Comparison of ENCODE assay signal across 33 mouse cellular contexts in the genomic region with DNA sequence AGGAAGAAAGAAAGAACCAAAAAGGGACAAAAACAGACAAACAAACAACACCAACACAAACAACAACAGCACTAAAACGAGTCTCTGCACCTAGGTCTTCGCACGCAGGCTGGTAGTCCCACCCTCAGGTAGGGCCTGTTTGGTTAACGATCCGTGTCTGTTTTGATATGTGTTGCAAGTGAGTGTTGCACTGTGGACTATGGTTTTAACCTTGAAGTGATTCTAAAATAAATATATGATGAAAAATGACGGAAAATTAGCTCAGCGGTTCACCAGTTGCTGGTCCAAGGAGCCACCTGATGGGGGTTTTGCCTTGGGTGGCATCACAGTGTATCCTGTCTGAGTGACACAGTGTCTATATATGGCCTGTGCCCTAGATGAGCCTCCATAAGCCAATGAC. TPM values are rescaled to one million over a fixed set of nuclear protein-coding genes. Genes with fewer than 3 reads are reported as not detected.
DNase-seq lines count a peak whose midpoint lies in the region; ATAC-seq and TF ChIP-seq lines count a peak whose summit lies in the region.
"Had no signal": no experiment of that assay in that cellular context is flagged by ENCODE, and none has a peak within 500 bp of the region (broad histone marks: within the 10 kb centered on the region; RNA-seq: fewer than 3 reads in every experiment).

No protein-coding gene starts in this region.

- DNase-seq in embryonic facial prominence, embryonic 10.5 days (ENCODE audit: low spot score), result no peak
- DNase-seq in liver, result no peak
- DNase-seq in liver, postnatal 0 days, result peak; percentile 45
- DNase-seq in midbrain, postnatal 0 days (ENCODE audit: low spot score), result no peak
- no peak for DNase-seq in midbrain, embryonic 14.5 days
- DNase-seq: adrenal gland, adult 8-10 months; adrenal gland, postnatal 25 days; cerebellum, adult 11-12 months; cerebellum, adult 8-10 months; cerebellum, postnatal 10 days; cerebellum, postnatal 36 days; embryo, embryonic 11 days; gastrocnemius, postnatal 25 days; heart, adult 18-20 months; heart, postnatal 10 days; heart, postnatal 36 days had no signal

- TF ChIP-seq CTCF in liver, postnatal 0 days (IDR thresholded peaks at IDR 0.05; ENCODE audit: low read depth), result no peak
- no peak for TF ChIP-seq CTCF in midbrain, postnatal 0 days (IDR thresholded peaks at IDR 0.05)

- H3K4me2 ChIP-seq in embryonic facial prominence, embryonic 13.5 days, result peak overlapping the region; percentile 11; the same call in 1 of the 2 replicates
- H3K4me2 ChIP-seq in liver, embryonic 15.5 days, result peak overlapping the region; percentile 77
- peak overlapping the region; percentile 16 for H3K4me2 ChIP-seq in limb, embryonic 13.5 days (replicated peaks)
- H3K4me2 ChIP-seq in liver, postnatal 0 days (ENCODE audit: low read depth, low read length), result peak overlapping the region; percentile 81
- no peak overlapping the region for H3K4me2 ChIP-seq in midbrain, postnatal 0 days (ENCODE audit: low read depth, low read length, poor library complexity, severe bottlenecking)
- H3K4me2 ChIP-seq in midbrain, embryonic 14.5 days (ENCODE audit: low read length), result no peak overlapping the region
- H3K4me2 ChIP-seq: forebrain, embryonic 13.5 days; heart, embryonic 12.5 days; heart, embryonic 15.5 days; hindbrain, embryonic 13.5 days had no signal

- 87% methylated on average over 7 of the region's 7 CpGs for WGBS in embryonic facial prominence, embryonic 13.5 days
- 87% methylated on average over 7 of the region's 7 CpGs for WGBS in embryonic facial prominence, embryonic 10.5 days
- 65% methylated on average over 7 of the region's 7 CpGs for WGBS in liver, embryonic 15.5 days (ENCODE audit: insufficient replicate concordance)
- 70% methylated on average over 7 of the region's 7 CpGs for WGBS in limb, embryonic 13.5 days
- WGBS in liver, postnatal 0 days (ENCODE audit: insufficient replicate concordance), result 51% methylated on average over 7 of the region's 7 CpGs
- WGBS in midbrain, postnatal 0 days, result 90% methylated on average over 7 of the region's 7 CpGs
- 92% methylated on average over 7 of the region's 7 CpGs for WGBS in midbrain, embryonic 14.5 days

- H3K27me3 ChIP-seq in embryonic facial prominence, embryonic 13.5 days, result peaks cover 55% of the 10 kb centered on the region
- H3K27me3 ChIP-seq in embryonic facial prominence, embryonic 10.5 days (replicated peaks; ENCODE audit: low read depth, poor library complexity, severe bottlenecking), result peaks cover 69% of the 10 kb centered on the region
- H3K27me3 ChIP-seq in liver, embryonic 15.5 days, result peaks cover 50% of the 10 kb centered on the region
- H3K27me3 ChIP-seq in limb, embryonic 13.5 days, result peaks cover 51% of the 10 kb centered on the region
- H3K27me3 ChIP-seq in liver, postnatal 0 days (ENCODE audit: insufficient read depth, low read length), result peaks cover 28% of the 10 kb centered on the region
- peaks cover 42% of the 10 kb centered on the region for H3K27me3 ChIP-seq in midbrain, postnatal 0 days (ENCODE audit: insufficient read depth, low read length)
- peaks cover 41% of the 10 kb centered on the region for H3K27me3 ChIP-seq in midbrain, embryonic 14.5 days (ENCODE audit: control insufficient read depth, insufficient read depth, low read length)

- H3K27ac ChIP-seq in embryonic facial prominence, embryonic 13.5 days, result no peak overlapping the region
- H3K27ac ChIP-seq in embryonic facial prominence, embryonic 10.5 days (replicated peaks), result no peak overlapping the region
- no peak overlapping the region; the same call in 1 of the 2 replicates for H3K27ac ChIP-seq in liver, embryonic 15.5 days (replicated peaks)
- no peak overlapping the region for H3K27ac ChIP-seq in limb, embryonic 13.5 days
- H3K27ac ChIP-seq in liver, postnatal 0 days (ENCODE audit: low read depth), result peak overlapping the region; percentile 87
- no peak overlapping the region for H3K27ac ChIP-seq in midbrain, postnatal 0 days (ENCODE audit: low read depth, low read length)
- no peak overlapping the region for H3K27ac ChIP-seq in midbrain, embryonic 14.5 days (replicated peaks; ENCODE audit: low read depth, low read length)
- H3K27ac ChIP-seq: forebrain, embryonic 10.5 days; forebrain, embryonic 13.5 days; heart, embryonic 15.5 days; hindbrain, embryonic 10.5 days; hindbrain, embryonic 13.5 days had no signal

- H3K4me3 ChIP-seq in embryonic facial prominence, embryonic 13.5 days, result no peak overlapping the region; the same call in 1 of the 2 replicates
- H3K4me3 ChIP-seq in embryonic facial prominence, embryonic 10.5 days, result no peak overlapping the region
- H3K4me3 ChIP-seq in liver, embryonic 15.5 days (replicated peaks), result no peak overlapping the region
- H3K4me3 ChIP-seq in limb, embryonic 13.5 days, result peak overlapping the region; percentile 61
- no peak overlapping the region for H3K4me3 ChIP-seq in liver, postnatal 0 days (ENCODE audit: low read depth, low read length)
- H3K4me3 ChIP-seq in midbrain, postnatal 0 days (ENCODE audit: low read depth, low read length), result no peak overlapping the region
- H3K4me3 ChIP-seq in midbrain, embryonic 14.5 days (replicated peaks; ENCODE audit: low read depth, low read length), result no peak overlapping the region
- H3K4me3 ChIP-seq: forebrain, embryonic 10.5 days; forebrain, embryonic 13.5 days; heart, embryonic 12.5 days; heart, embryonic 15.5 days; hindbrain, embryonic 10.5 days; hindbrain, embryonic 13.5 days had no signal

- ATAC-seq in embryonic facial prominence, embryonic 13.5 days (ENCODE audit: insufficient number of reproducible peaks, insufficient read depth, low FRiP score, low TSS enrichment, low read depth), result no peak
- no peak for ATAC-seq in liver, embryonic 15.5 days (ENCODE audit: insufficient read depth)
- ATAC-seq in limb, embryonic 13.5 days (ENCODE audit: low FRiP score, low read depth), result no peak
- peak; percentile 79 for ATAC-seq in liver, postnatal 0 days
- no peak for ATAC-seq in midbrain, postnatal 0 days (ENCODE audit: low FRiP score)
- ATAC-seq in midbrain, embryonic 14.5 days (ENCODE audit: low FRiP score, low TSS enrichment), result no peak
- ATAC-seq: activated CD4-positive, CD25-positive, alpha-beta regulatory T cell, adult 4 months; forebrain, embryonic 13.5 days; forebrain, embryonic 16.5 days; hindbrain, embryonic 16.5 days had no signal

- no peaks in the 10 kb centered on the region for H3K9me3 ChIP-seq in embryonic facial prominence, embryonic 13.5 days
- H3K9me3 ChIP-seq in embryonic facial prominence, embryonic 10.5 days, result no peaks in the 10 kb centered on the region
- H3K9me3 ChIP-seq in liver, embryonic 15.5 days (replicated peaks), result no peaks in the 10 kb centered on the region
- H3K9me3 ChIP-seq in limb, embryonic 13.5 days, result no peaks in the 10 kb centered on the region
- H3K9me3 ChIP-seq in liver, postnatal 0 days (ENCODE audit: low read length), result no peaks in the 10 kb centered on the region
- H3K9me3 ChIP-seq in midbrain, postnatal 0 days (ENCODE audit: low read length), result no peaks in the 10 kb centered on the region
- no peaks in the 10 kb centered on the region for H3K9me3 ChIP-seq in midbrain, embryonic 14.5 days (ENCODE audit: control insufficient read depth, low read length)
- H3K9me3 ChIP-seq: forebrain, embryonic 10.5 days; forebrain, embryonic 13.5 days; heart, embryonic 12.5 days; heart, embryonic 15.5 days; hindbrain, embryonic 10.5 days; hindbrain, embryonic 13.5 days had no signal

- peak; percentile 69 for TF ChIP-seq EP300 in liver, postnatal 0 days (IDR thresholded peaks at IDR 0.05; ENCODE audit: low read depth)

- no peaks in the 10 kb centered on the region for H3K36me3 ChIP-seq in embryonic facial prominence, embryonic 13.5 days
- no peaks in the 10 kb centered on the region for H3K36me3 ChIP-seq in embryonic facial prominence, embryonic 10.5 days (replicated peaks)
- no peaks in the 10 kb centered on the region for H3K36me3 ChIP-seq in liver, embryonic 15.5 days (replicated peaks)
- H3K36me3 ChIP-seq in limb, embryonic 13.5 days, result no peaks in the 10 kb centered on the region
- 0 out of 2 replicates have a peak, but pooled peaks cover 3% of the 10 kb centered on the region for H3K36me3 ChIP-seq in liver, postnatal 0 days (replicated peaks; ENCODE audit: insufficient read depth, low read length)
- H3K36me3 ChIP-seq in midbrain, postnatal 0 days (ENCODE audit: insufficient read depth, low read length), result no peaks in the 10 kb centered on the region
- no peaks in the 10 kb centered on the region for H3K36me3 ChIP-seq in midbrain, embryonic 14.5 days (ENCODE audit: control insufficient read depth, insufficient read depth, low read length)
- H3K36me3 ChIP-seq: forebrain, embryonic 10.5 days; heart, embryonic 12.5 days; heart, embryonic 15.5 days; hindbrain, embryonic 10.5 days; hindbrain, embryonic 13.5 days had no signal

- no peak overlapping the region for H3K9ac ChIP-seq in embryonic facial prominence, embryonic 13.5 days
- H3K9ac ChIP-seq in liver, embryonic 15.5 days, result no peak overlapping the region
- 0 out of 2 replicates have a peak overlapping the region, but pooled peaks have one; percentile 13 for H3K9ac ChIP-seq in limb, embryonic 13.5 days
- peak overlapping the region; percentile 77; the same call in 1 of the 2 replicates for H3K9ac ChIP-seq in liver, postnatal 0 days (replicated peaks)
- no peak overlapping the region for H3K9ac ChIP-seq in midbrain, postnatal 0 days (replicated peaks; ENCODE audit: low read length, poor library complexity, severe bottlenecking)
- H3K9ac ChIP-seq in midbrain, embryonic 14.5 days (replicated peaks; ENCODE audit: low read length), result no peak overlapping the region
- H3K9ac ChIP-seq: forebrain, embryonic 13.5 days; heart, embryonic 12.5 days; heart, embryonic 15.5 days; hindbrain, embryonic 13.5 days had no signal

- H3K4me1 ChIP-seq in embryonic facial prominence, embryonic 13.5 days, result peaks cover 19% of the 10 kb centered on the region
- peaks cover 29% of the 10 kb centered on the region for H3K4me1 ChIP-seq in embryonic facial prominence, embryonic 10.5 days
- H3K4me1 ChIP-seq in liver, embryonic 15.5 days (replicated peaks), result peaks cover 5% of the 10 kb centered on the region; the same call in 1 of the 2 replicates
- peaks cover 25% of the 10 kb centered on the region for H3K4me1 ChIP-seq in limb, embryonic 13.5 days
- H3K4me1 ChIP-seq in liver, postnatal 0 days (ENCODE audit: insufficient read depth), result 0 out of 2 replicates have a peak, but pooled peaks cover 2% of the 10 kb centered on the region
- H3K4me1 ChIP-seq in midbrain, postnatal 0 days (ENCODE audit: insufficient read depth, low read length), result no peaks in the 10 kb centered on the region
- 0 out of 2 replicates have a peak, but pooled peaks cover 3% of the 10 kb centered on the region for H3K4me1 ChIP-seq in midbrain, embryonic 14.5 days (ENCODE audit: control insufficient read depth, insufficient read depth, low read length)

RNA-seq across cellular contexts. Expression of gene Gjb2, which starts 2.9 kb away (rescaled TPM):
- 30.1 and 31.4 TPM in 2 replicates for polyA plus RNA-seq in embryonic facial prominence, embryonic 13.5 days (2015; fragmentation: Nextera tagmentation; extraction: Ambion mirVana)
- polyA plus RNA-seq in embryonic facial prominence, embryonic 10.5 days (2016; fragmentation: Nextera tagmentation; extraction: Ambion mirVana), result 5.8 and 10.0 TPM in 2 replicates
- polyA plus RNA-seq in liver, embryonic 15.5 days (2015; fragmentation: Nextera tagmentation; extraction: Ambion mirVana), result 16.0 and 16.7 TPM in 2 replicates
- 80.7 and 92.7 TPM in 2 replicates for polyA plus RNA-seq in limb, embryonic 13.5 days (2015; fragmentation: Nextera tagmentation; extraction: Ambion mirVana)
- 104 and 135 TPM in 2 replicates for polyA plus RNA-seq in liver, postnatal 0 days (2015; fragmentation: Nextera tagmentation; extraction: Ambion mirVana)
- total RNA-seq in midbrain, postnatal 0 days (2014; rRNA removed), result 12.9 and 13.8 TPM in 2 replicates
- 17.8 and 19.1 TPM in 2 replicates for polyA plus RNA-seq in midbrain, postnatal 0 days (2015; fragmentation: Nextera tagmentation; extraction: Ambion mirVana)
- 11.2 TPM in 1 of 2 replicates, not detected in the other for polyA plus RNA-seq in midbrain, embryonic 14.5 days (2014; fragmentation: Nextera tagmentation; extraction: Ambion mirVana)
- total RNA-seq: heart, postnatal 36 days had no signal

RNA-seq across cellular contexts. Expression of gene Gm4491, which starts 14.1 kb away (rescaled TPM):
- 0.13 TPM in 1 of 2 replicates, not detected in the other for polyA plus RNA-seq in embryonic facial prominence, embryonic 13.5 days (2015; fragmentation: Nextera tagmentation; extraction: Ambion mirVana)
- polyA plus RNA-seq in embryonic facial prominence, embryonic 10.5 days (2016; fragmentation: Nextera tagmentation; extraction: Ambion mirVana), result not detected in 2 replicates
- polyA plus RNA-seq in liver, embryonic 15.5 days (2015; fragmentation: Nextera tagmentation; extraction: Ambion mirVana), result not detected in 2 replicates
- polyA plus RNA-seq in limb, embryonic 13.5 days (2015; fragmentation: Nextera tagmentation; extraction: Ambion mirVana), result not detected in 2 replicates
- polyA plus RNA-seq in liver, postnatal 0 days (2015; fragmentation: Nextera tagmentation; extraction: Ambion mirVana), result not detected in 2 replicates
- 0.99 TPM in 1 of 2 replicates, not detected in the other for total RNA-seq in midbrain, postnatal 0 days (2014; rRNA removed)
- 0.18 and 0.23 TPM in 2 replicates for polyA plus RNA-seq in midbrain, postnatal 0 days (2015; fragmentation: Nextera tagmentation; extraction: Ambion mirVana)
- polyA plus RNA-seq in midbrain, embryonic 14.5 days (2014; fragmentation: Nextera tagmentation; extraction: Ambion mirVana), result 0.22 TPM in 1 of 2 replicates, not detected in the other
- total RNA-seq: adrenal gland, adult 8-10 months; adrenal gland, postnatal 25 days; ES-E14; gastrocnemius, adult 8-10 months; gastrocnemius, postnatal 25 days; heart, adult 18-20 months; heart, postnatal 10 days; heart, postnatal 36 days had no signal
- polyA plus RNA-seq: activated CD4-positive, CD25-positive, alpha-beta regulatory T cell, adult 4 months; brain, embryonic 14.5 days; embryonic facial prominence, embryonic 11.5 days; forebrain, embryonic 10.5 days; forebrain, embryonic 13.5 days; forebrain, embryonic 16.5 days; gonadal fat pad, adult 2 months; heart, embryonic 12.5 days; heart, embryonic 15.5 days; hindbrain, embryonic 10.5 days; hindbrain, embryonic 13.5 days; hindbrain, embryonic 16.5 days had no signal

RNA-seq across cellular contexts. Expression of gene Gjb6, which starts 31.8 kb away (rescaled TPM):
- 20.4 and 22.1 TPM in 2 replicates for polyA plus RNA-seq in embryonic facial prominence, embryonic 13.5 days (2015; fragmentation: Nextera tagmentation; extraction: Ambion mirVana)
- polyA plus RNA-seq in embryonic facial prominence, embryonic 10.5 days (2016; fragmentation: Nextera tagmentation; extraction: Ambion mirVana), result 1.1 and 3.5 TPM in 2 replicates
- polyA plus RNA-seq in liver, embryonic 15.5 days (2015; fragmentation: Nextera tagmentation; extraction: Ambion mirVana), result not detected in 2 replicates
- polyA plus RNA-seq in limb, embryonic 13.5 days (2015; fragmentation: Nextera tagmentation; extraction: Ambion mirVana), result 37.2 and 42.0 TPM in 2 replicates
- polyA plus RNA-seq in liver, postnatal 0 days (2015; fragmentation: Nextera tagmentation; extraction: Ambion mirVana), result 0.11 TPM in 1 of 2 replicates, not detected in the other
- total RNA-seq in midbrain, postnatal 0 days (2014; rRNA removed), result 17.6 and 21.0 TPM in 2 replicates
- polyA plus RNA-seq in midbrain, postnatal 0 days (2015; fragmentation: Nextera tagmentation; extraction: Ambion mirVana), result 21.4 and 24.4 TPM in 2 replicates
- 0.77 and 9.8 TPM in 2 replicates for polyA plus RNA-seq in midbrain, embryonic 14.5 days (2014; fragmentation: Nextera tagmentation; extraction: Ambion mirVana)
- total RNA-seq: adrenal gland, postnatal 25 days; ES-E14; gastrocnemius, adult 8-10 months; heart, adult 18-20 months; heart, postnatal 10 days; heart, postnatal 36 days had no signal
- polyA plus RNA-seq: activated CD4-positive, CD25-positive, alpha-beta regulatory T cell, adult 4 months; heart, embryonic 15.5 days had no signal

RNA-seq across cellular contexts. Expression of gene Gja3, which starts 43.7 kb away (rescaled TPM):
- polyA plus RNA-seq in embryonic facial prominence, embryonic 13.5 days (2015; fragmentation: Nextera tagmentation; extraction: Ambion mirVana), result 1.3 and 1.4 TPM in 2 replicates
- 0.14 and 0.15 TPM in 2 replicates for polyA plus RNA-seq in embryonic facial prominence, embryonic 10.5 days (2016; fragmentation: Nextera tagmentation; extraction: Ambion mirVana)
- 0.35 and 0.38 TPM in 2 replicates for polyA plus RNA-seq in liver, embryonic 15.5 days (2015; fragmentation: Nextera tagmentation; extraction: Ambion mirVana)
- 5.7 and 6.4 TPM in 2 replicates for polyA plus RNA-seq in limb, embryonic 13.5 days (2015; fragmentation: Nextera tagmentation; extraction: Ambion mirVana)
- 0.07 TPM in 1 of 2 replicates, not detected in the other for polyA plus RNA-seq in liver, postnatal 0 days (2015; fragmentation: Nextera tagmentation; extraction: Ambion mirVana)
- total RNA-seq in midbrain, postnatal 0 days (2014; rRNA removed), result 0.05 and 0.09 TPM in 2 replicates
- polyA plus RNA-seq in midbrain, postnatal 0 days (2015; fragmentation: Nextera tagmentation; extraction: Ambion mirVana), result 0.31 and 0.62 TPM in 2 replicates
- not detected in 2 replicates for polyA plus RNA-seq in midbrain, embryonic 14.5 days (2014; fragmentation: Nextera tagmentation; extraction: Ambion mirVana)
- total RNA-seq: adrenal gland, adult 8-10 months; adrenal gland, postnatal 25 days had no signal
- polyA plus RNA-seq: activated CD4-positive, CD25-positive, alpha-beta regulatory T cell, adult 4 months; forebrain, embryonic 13.5 days; hindbrain, embryonic 10.5 days had no signal

Comparison
In these comparisons a context has a peak if more than half of its experiments do, and no peak if none do; other contexts are left out.
1. H3K9ac ChIP-seq: peak in limb, embryonic 13.5 days (single experiment) and liver, postnatal 0 days (single experiment); none in embryonic facial prominence, embryonic 13.5 days (single experiment), liver, embryonic 15.5 days (single experiment), midbrain, postnatal 0 days (single experiment) and midbrain, embryonic 14.5 days (single experiment).
2. H3K4me2 ChIP-seq: peak in embryonic facial prominence, embryonic 13.5 days (single experiment), liver, embryonic 15.5 days (single experiment), limb, embryonic 13.5 days (single experiment) and liver, postnatal 0 days (single experiment); none in midbrain, postnatal 0 days (single experiment) and midbrain, embryonic 14.5 days (single experiment).